Mouse (Mus musculus) right cerebral cortex, postnatal 10 days (tissue): ENCODE results near the gene Nbr1.
"Not testable (repeated sequence)": the region's sequence is repeated elsewhere in the genome, so short reads cannot be mapped to it uniquely, and the experiment has no call there.

Source experiments
- DNase-seq, 2 experiments: peaks; one replicate each; pipeline ENCODE4 v3.0.0; 2021; ENCODE audit warnings: low spot score in 2 of 2

The Nbr1 gene

DNA sequence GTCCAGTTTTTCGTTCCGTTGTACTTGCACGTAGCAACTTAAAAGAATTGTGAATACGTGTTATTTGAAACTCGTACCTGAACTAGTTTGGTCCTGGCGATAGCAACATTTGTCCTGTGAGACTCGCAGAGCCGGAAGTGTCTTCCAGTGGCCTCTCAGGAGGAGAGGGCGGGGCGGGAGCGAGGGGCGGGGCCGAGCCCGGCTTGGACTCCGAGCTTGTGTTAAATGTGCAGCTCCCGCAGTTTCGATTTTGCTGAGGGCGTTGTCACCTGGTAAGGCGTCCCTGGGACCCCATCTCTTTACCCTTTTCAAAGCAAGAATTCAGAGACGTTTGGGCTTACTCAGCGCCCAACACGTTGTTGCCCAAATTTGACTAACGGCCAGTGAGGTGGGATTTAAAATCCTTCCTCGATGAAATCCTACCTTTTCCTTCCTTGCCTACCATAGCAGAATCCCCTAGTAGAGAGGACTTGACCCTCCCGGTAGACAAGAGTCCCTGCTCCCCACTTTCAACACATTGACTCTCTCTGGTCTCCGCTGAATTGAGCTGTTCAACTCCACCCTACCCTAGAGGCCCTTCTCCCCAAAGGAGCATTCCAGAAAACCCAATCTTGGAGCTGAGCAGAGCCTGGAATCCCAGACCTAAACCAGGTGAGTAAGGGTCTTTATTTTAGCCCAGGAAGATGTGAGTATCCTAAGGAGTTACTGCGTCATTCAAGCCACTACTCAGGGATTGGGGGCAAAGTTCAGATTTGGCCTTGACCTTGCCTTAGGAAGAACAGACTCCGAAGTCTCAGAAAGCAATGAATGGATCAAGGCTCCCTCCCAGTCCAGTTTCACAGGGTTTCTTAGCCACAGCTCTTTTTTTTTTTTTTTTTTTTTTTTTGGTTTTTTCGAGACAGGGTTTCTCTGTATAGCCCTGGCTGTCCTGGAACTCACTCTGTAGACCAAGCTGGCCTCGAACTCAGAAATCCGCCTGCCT is 30.4 kb downstream of the Nbr1 start, which contains the start of gene Tmem106a:
TSS of gene Tmem106a (plus strand) at position 189 of the 982 bp plus-strand sequence.
- peak in 1 of 2 experiments; percentile 33 for DNase-seq

DNA sequence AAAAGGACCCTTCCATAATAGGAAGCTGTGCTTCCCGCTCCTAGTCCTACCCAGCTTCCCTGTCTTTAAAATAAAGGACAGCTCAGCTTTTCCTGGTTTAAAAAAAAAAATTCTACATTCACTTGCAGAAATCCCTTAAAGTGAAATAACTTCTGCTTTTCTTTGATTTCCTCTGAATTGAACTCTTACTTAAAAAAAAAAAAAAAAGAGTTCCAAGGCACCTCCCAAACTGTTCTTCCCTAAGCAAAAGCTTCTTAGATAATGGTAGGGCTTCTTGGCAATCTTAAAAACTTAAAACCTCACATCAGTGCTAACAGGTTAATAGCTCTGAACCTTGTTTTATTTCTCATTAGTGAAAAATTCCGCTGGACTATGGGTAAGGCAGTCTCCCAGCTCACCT is 31.3 kb downstream of the Nbr1 start:
- no peak for DNase-seq

DNA sequence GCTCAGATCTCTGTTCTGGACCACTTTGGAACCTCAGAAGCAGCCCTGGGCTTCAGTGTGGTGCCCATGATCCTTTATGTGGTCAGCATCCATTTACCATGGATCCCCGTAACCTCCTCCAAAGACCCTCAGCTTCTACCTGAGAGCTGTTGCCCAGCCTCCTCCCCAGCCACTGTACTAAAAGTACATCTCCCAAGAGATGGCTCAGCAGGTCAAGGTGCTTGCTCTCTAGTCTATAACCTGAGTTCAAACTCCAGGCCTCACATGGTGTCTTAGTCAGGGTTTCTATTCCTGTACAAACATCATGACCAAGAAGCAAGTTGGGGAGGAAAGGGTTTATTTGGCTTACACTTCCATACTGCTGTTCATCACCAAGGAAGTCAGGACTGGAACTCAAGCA is 33.1 kb downstream of the Nbr1 start:
- not testable (repeated sequence) for DNase-seq

DNA sequence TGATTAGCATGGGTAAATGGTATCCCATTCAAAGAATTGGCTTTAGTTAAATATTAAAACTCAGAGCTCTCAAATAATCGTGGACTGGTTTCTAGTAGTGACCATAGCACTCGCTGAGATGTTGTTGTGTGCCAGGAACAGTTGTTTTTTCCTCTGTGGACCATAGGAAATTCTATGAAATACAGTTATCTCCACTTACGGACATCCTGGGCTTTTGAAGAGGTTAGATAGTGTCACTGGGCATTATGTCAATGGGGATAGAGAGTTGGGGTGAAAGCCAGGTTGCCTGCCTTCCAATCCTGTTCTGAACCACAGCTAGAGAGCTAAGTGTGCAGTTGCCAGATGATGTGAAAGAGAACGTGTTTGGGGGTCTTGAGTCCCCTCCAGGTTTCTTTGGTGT is 33.9 kb downstream of the Nbr1 start:
- DNase-seq: no peak

DNA sequence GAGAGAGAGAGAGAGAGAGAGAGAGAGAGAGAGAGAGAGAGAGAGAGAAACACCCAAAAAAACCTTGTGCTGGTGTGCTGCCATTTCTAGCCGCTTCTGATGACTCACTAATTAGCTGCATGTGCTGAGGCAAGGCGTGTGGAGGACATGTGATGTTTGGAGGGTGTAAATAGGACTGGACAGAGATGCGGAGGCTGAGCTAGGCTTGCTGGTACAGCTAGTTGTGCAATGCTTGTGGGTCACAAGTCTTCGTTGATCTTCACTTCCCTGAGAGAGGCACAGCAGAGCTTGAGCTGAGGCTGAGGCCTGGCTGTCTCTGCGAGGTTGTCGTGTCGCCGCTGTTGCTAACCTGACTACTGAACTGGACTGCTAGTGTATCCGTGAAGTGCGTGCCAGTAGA is 35.7 kb downstream of the Nbr1 start:
- peak; percentile 32 to 33 for DNase-seq

DNA sequence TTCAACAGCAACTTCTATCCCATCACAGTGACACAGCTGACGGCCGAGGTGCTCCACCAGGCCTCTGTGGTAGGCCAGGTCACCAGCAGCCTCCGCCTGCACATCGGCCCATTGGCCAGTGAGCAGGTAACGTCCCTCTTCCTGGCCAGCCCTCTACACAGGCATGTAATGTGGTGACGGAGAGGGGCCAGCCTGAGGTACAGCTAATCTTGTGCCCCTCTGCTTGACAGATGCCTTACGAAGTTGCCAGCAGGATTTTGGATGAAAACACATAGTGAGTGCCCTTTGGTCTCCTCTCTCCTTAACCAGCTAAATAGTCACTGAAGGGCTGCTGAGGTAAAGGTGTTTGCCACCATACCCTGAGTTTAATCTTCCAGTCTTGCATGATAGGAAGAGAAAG is 36.9 kb downstream of the Nbr1 start:
- DNase-seq: no peak

DNA sequence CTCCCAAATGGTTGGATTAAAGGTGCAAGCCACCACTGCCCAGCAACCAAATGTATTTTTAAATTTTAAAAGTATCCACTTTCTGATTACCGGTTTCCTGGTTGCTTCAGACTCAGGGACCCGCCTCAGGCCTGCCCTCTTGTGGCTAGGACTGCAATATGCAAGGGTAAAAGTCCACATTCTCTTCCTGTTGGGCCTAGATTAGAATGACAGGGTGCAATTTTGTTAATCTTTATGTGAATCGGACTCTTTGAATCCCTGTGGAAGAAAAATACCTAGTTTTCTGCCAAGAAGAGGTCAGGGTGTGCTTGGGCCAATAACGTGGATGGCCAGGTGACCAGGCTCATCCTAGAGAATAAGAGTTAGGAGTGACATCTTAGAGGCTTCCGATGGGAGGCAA is 37.5 kb downstream of the Nbr1 start:
- peak in 1 of 2 experiments; percentile 57 for DNase-seq

DNA sequence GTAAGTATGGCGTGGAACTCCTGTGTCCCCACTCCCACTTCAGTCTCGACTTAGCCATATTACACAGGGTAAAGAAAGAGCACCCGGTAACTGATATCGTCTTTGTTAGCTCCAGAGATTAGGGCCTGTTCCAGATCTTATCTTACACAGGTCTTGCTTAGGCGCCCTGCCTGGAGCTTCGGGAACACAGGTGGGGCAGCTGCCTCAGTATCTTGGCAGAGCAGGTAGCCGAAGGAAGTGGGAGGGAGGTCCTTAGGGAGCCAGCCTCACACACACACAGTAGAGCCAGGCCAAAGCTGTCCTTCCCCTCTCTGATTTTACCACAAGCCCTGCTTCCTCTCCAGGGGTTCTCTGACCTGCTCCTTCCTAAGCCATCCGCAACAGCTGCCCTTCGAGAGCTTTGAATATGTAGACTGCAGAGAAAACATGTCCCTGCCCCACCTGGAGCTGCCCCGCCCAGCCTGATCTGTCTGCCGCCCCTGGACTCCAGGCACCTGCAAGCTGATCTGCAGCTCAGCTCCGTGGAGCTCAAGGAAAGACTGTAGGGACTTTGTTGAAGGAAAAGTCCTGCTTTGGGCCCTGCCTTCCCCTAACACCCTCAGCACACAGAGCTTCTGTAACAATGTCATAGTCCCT is 38.2 kb downstream of the Nbr1 start:
- DNase-seq: no peak

DNA sequence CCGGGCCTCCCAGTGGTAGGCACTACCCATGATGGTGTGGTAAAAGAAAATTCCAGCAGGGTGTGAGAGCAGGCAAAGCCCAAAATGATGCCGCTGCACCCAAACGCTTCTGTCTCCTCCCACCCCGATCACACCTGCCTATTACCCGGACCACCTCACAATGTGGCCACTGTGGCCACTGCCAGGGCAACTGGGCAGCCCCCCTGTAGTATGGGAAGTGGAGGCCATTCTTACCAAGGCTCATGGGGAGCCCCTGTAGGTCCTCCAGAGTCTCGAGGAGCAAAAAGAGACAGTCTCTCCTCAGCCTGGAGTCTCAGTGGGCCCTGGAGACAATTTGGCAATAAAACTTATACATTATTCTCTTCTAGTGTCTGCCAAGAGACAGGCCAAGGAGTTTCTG is 47.2 kb downstream of the Nbr1 start, which contains the start of gene Gm11634:
TSS of gene Gm11634 (minus strand) at position 101 of the 400 bp plus-strand sequence.
- DNase-seq: no peak

DNA sequence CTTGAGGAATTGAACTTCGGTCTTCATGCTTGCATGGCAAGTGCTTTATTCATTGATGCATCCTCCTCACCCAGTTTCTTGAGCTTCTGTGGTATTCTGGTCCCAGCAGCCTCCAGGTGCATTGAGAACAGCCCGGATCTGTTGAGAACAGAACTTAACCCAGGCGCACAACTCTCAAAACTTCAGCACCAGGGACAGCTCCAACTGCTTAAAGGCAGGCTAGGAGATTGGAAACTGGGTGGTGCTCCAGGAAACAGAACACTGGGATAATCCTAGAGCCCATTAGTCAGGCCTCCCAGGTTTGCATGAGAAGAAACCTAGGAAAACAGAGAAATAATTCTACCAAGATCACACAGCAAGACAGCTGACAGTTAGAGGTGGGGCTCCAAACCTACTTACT is 50.5 kb downstream of the Nbr1 start:
- DNase-seq: no peak

DNA sequence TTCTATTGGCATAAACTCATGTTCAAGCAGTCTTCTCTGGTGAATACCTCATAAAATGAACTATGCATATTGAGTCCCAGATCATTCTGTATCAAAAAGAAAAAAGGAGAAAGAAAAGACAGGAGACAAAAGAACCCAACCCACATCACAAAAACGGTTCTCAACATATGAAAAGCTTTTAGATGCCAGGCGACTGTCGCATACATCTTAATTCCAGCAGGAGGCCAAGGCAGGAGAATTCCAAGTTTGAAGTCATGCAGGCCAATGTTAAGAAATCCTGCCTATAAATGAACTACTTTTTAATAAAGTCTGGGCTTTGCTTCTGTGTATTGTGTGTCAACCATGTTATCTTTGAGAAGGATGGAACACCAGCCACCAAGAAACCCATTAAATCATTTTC is 52.2 kb downstream of the Nbr1 start:
- no peak for DNase-seq

DNA sequence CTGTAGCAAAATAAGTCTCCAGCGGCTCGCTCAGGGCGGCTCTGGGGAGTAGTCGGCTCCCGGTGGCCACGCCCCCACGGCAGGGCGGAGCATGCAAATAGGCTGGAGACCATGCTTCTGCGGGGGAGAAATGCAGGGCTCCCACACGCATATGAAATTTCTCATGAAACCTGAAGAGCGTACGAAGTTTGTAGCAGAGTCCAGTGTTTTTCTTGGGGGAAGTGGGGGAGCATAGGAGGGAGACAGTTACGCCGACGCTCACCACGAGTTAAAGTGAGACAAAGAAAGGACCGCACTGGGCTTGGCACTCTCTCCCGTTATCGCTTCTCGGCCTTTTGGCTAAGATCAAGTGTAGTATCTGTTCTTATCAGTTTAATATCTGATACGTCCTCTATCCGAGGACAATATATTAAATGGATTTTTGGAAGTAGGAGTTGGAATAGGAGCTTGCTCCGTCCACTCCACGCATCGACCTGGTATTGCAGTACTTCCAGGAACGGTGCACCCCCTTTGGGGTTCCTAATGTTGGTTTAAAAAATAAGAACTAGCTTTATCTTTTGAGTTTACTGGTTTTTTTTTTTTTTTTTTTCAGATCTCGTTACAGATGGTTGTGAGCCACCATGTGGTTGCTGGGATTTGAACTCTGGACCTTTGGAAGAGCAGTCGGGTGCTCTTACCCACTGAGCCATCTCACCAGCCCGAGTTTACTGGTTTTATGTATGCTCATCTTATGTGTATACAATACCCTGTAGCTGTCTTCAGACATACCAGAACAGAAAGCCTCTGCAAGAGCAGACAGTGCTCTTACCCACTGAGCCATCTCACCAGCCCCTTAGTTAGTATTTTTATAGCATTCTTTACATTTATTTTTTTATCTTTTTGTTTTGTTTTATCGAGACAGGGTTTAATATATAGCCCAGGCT is 52.8 kb downstream of the Nbr1 start:
- DNase-seq: peak in 1 of 2 experiments; percentile 71

DNA sequence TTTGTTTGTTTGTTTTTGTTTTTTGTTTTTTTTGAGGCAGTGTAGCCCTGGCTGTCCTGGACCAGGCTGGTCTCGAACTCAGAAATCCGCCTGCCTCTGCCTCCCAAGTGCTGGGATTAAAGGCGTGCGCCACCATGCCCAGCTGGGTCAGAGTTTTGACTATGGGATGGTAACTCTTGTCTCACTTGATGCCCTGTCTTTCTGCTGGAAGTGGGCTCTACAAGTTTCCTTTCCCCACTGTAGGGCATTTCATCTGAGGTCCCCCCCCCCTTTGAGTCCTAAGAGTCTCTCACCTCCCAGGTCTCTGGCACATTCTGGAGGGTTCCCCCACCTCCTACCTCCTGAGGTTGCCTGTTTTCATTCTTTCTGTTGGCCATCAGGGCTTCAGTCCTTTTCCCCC is 55.2 kb downstream of the Nbr1 start:
- not testable (repeated sequence) for DNase-seq

DNA sequence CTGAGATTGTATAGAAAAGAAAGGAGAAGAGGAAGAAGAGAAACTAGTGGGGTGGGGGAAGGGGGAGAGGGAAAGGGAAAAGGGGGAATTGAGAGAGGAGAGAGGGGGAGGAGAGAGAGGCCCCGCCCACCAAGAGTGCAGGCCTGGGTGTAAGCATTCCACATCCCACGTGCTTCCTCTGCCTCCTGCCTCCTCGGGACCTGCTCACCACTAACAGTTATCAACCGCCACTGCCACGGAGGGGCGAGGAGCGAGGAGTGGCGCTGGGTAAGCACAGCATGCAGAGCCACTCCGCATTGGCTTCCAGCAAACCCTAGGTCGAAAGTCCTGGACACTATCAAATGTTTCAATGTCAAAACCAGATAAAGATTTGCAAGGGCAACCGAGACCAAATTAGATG is 58.5 kb downstream of the Nbr1 start:
- DNase-seq: no peak

DNA sequence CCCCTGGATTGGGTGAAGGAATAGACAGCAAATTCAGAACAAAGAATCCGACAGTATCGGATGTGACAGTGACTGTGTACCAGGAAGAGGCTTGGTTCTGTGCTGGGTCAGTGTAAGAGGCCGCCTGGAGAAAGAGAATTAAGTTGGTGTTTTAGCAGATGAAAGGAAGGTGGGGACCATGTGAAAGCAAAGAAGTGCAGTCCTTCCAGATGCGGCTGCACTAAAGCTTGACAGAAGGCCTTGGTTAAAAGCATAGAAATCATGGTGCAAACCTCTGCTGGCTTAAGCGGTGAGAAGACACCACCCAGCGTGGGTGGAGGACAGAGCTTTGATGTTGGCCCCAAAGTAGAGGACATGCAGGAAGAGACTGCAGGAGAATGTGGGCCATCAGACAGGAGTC is 61.6 kb downstream of the Nbr1 start:
- DNase-seq: no peak

DNA sequence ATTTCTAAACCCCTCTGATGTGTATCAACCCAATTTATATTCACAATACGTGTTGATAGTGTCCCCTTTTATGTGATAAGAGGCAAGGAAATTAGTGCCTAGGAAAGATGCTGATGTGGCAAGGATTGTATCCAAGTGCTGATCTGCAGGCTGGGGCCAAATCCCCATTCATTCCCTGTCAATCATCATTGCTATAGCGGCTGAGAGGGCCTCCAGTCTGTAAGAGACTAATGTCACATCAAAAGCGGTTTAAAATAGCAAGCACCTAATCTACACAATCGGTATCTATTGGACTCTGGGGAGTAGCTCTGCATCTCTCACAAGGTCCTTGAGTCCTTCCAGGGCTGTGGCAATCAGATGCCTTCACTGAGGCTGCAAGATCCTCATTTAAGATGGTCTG is 62.2 kb downstream of the Nbr1 start:
- DNase-seq: no peak

DNA sequence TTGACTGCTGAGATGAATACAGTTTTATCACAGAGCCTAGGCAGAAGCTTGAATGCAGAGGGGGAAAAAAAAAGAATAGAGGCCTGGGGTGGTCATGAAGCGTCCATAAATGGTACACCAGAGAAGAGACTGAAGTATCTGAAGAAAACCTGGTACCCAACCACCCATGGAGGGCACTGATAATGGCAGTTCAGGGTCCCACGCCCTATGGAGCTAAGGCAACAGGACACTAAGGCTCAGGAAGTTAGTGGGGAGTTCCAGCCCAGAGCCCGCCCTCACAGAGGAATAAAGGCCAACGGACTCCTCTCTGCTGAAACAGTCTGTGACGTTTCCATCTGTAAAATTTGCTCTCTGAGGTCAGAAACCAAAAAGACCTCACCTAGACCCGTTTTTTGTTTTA is 63.4 kb downstream of the Nbr1 start:
- DNase-seq: no peak

DNA sequence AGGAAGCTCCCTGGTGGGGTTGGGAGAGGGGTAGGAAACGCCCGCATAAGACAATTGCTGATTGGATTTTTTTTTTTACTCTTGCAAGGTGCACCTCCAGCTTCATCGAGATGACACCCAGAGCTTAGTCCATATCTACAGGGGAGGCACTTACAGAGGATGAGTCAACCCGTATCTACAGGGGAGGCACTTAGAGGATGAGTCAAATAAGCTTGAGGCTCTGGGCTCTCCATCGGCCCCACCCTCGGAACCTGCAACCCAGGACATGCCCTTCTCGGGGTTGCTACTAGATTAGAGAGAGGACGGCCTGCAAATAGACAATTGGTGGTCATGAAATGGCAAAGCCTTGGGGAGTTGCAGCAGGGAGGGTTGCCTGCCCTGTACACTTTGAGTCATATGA is 64.2 kb downstream of the Nbr1 start:
- DNase-seq: no peak

DNA sequence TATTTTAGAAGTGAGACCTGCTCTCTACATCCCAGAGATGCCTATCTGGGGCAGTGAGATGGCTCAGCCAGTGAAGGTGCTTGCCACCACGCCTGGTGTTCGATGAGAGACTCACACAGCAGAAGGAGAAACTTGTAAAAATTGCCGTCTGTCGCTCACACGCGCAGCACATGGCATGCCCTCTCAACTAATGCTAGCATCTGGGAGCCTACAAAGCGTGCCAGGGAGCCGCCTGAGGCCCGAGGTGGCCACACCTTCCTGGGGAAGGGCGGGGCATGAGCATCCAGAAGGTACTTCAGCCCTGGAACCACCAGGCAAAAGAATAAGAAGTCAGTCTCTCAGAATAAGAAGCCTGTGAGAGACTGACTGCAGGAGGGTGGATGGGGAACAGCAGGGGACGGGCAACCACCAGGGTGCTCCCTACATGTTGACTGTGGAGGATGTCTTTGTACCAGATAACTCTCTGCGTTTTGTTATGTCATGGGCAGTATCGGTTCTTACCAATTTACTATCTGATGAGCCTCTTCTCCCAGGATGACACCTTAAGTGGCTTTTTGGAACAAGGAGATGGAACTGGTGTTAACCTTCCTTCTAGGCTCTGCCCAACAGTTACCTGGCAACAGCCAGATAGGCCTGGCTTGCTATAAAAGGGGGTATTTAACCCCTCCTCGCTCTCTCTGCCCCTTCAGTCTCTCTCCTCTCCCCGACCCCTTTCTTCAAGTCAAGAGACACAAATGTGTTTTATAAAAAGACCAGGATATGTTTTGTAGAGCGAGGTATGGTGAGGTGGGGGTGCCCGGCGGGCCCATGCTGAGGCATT is 65.2 kb downstream of the Nbr1 start:
- no peak for DNase-seq

DNA sequence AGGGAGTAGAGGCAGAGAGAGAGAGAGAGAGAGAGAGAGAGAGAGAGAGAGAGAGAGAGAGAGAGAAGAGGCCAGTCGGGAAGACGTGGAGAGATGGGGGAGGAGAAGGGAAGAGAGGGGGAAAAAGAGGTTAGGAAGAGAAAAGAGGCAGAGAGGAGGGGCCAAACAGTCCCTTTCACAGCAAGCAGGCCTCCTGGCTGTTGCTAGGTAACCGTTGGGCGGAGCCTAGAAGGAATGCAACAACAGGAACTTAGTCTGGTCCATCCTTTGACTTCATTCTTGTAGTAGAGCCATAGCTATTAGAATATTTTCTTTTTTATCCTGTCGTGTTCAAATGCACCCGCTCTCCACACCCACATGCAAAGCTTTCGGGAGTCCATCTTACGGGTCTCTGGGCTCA is 65.9 kb downstream of the Nbr1 start:
- DNase-seq: peak; percentile 62 to 76

DNA sequence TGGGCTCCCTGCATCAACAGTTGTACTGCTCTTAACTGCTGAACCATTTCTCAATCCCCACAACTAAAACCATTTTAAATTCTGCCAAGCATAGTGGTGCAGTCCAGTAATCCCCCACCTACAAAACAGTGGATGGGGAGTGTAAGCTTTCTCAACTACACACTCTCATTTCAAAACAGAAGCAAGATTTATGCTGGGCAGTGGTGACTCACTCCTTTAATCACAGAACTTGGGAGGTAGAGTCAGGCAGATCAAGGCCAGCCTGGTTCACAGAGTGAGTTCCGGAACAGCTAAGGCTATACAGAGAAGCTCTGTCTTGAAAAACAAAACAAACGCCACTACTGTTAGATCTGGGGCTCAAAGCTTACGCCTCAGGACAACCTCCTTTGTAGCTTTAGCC is 66.6 kb downstream of the Nbr1 start:
- DNase-seq: no peak
